15 mouse cellular contexts compared by ENCODE assay signal in genomic region chr1:175195806-175196205, GRCm38 (mm10).
"Had no signal": no experiment of that assay in that cellular context is flagged by ENCODE, and none has a peak within 500 bp of the region (broad histone marks: within the 10 kb centered on the region; RNA-seq: fewer than 3 reads in every experiment).

No protein-coding gene starts in this region.

- H3K4me2 ChIP-seq: limb, embryonic 12.5 days; liver, embryonic 13.5 days; lung, embryonic 15.5 days; midbrain, embryonic 11.5 days; neural tube, embryonic 13.5 days had no signal

- H3K9me3 ChIP-seq: limb, embryonic 12.5 days; liver, embryonic 13.5 days; lung, embryonic 15.5 days; neural tube, embryonic 13.5 days had no signal

- H3K4me3 ChIP-seq: layer of hippocampus, adult 2 months; limb, embryonic 12.5 days; liver, embryonic 13.5 days; lung, embryonic 15.5 days; megakaryocyte, embryonic 14.5 days; neural tube, embryonic 13.5 days had no signal

- H3K36me3 ChIP-seq: limb, embryonic 12.5 days; liver, embryonic 13.5 days; lung, embryonic 15.5 days; neural tube, embryonic 13.5 days had no signal

- H3K27ac ChIP-seq: kidney, postnatal 0 days; layer of hippocampus, adult 2 months; limb, embryonic 12.5 days; liver, embryonic 13.5 days; lung, embryonic 15.5 days; macrophage; neural tube, embryonic 13.5 days had no signal

- H3K27me3 ChIP-seq: limb, embryonic 12.5 days; liver, embryonic 13.5 days; lung, embryonic 15.5 days; megakaryocyte, embryonic 14.5 days; neural tube, embryonic 13.5 days had no signal

- H3K4me1 ChIP-seq: limb, embryonic 12.5 days; liver, embryonic 13.5 days; lung, embryonic 15.5 days; megakaryocyte, embryonic 14.5 days; neural tube, embryonic 13.5 days had no signal

- DNase-seq: kidney, postnatal 36 days; liver; liver, embryonic 13.5 days; liver, postnatal 0 days; lung, postnatal 14 days; right cerebral cortex, postnatal 25 days had no signal

- H3K9ac ChIP-seq: limb, embryonic 12.5 days; liver, embryonic 13.5 days; liver, postnatal 0 days; lung, embryonic 15.5 days; neural tube, embryonic 13.5 days had no signal

- ATAC-seq: liver, postnatal 0 days; midbrain, embryonic 16.5 days had no signal
